Mouse (Mus musculus): ENCODE measurements around the gene Shc2. TPM values are rescaled to one million over a fixed set of nuclear protein-coding genes. Genes with fewer than 3 reads are reported as not detected.

The Shc2 gene
- total and polyA plus RNA-seq, 3 experiments: 1.9 to 2.9 (median 2.1) TPM

GRCm38 (mm10) chr10:79680606-79681495 is 43.1 kb upstream of the Shc2 start:
- intact Hi-C loops (cut with DNase I): loop anchor here (1.0 kb wide), 1 partner anchor 12 kb away; the partner anchor contains the start of gene Tpgs1
- H3K9ac ChIP-seq (ENCODE audit: low read depth, low read length): peak overlapping the region; percentile 37
- TF ChIP-seq EP300 (IDR thresholded peaks at IDR 0.05; ENCODE audit: insufficient read depth, low read depth, low read length) (no peak), CTCF (IDR thresholded peaks at IDR 0.05) (no peak), POLR2A (IDR thresholded peaks at IDR 0.05; ENCODE audit: insufficient read depth, low read depth, low read length) (no peak)

GRCm38 (mm10) chr10:79675346-79676035 is 37.8 kb upstream of the Shc2 start:
- H3K36me3 ChIP-seq (ENCODE audit: control insufficient read depth, insufficient read depth, low read length): no peaks in the 10 kb centered on the region
- H3K9ac ChIP-seq (ENCODE audit: low read depth, low read length): no peak overlapping the region
- intact Hi-C loops (cut with DNase I): no loop called here

More at GRCm38 (mm10) chr10:79680606-79681495, 43.1 kb upstream of the Shc2 start:
- H3K79me2 ChIP-seq (replicated peaks; ENCODE audit: control insufficient read depth, insufficient read depth, low read length): peaks cover 4% of the 10 kb centered on the region; the same call in 1 of the 2 replicates
- peak overlapping the region; percentile 53 for H3K4me3 ChIP-seq
- peak overlapping the region; percentile 87 for H3K27ac ChIP-seq
- peaks cover 18% of the 10 kb centered on the region for H3K4me1 ChIP-seq (ENCODE audit: control insufficient read depth, insufficient read depth, low read length)
- 38% methylated on average over 11 of the region's 11 CpGs for WGBS
- no peak for DNase-seq
- peaks cover 5% of the 10 kb centered on the region; the same call in 1 of the 2 replicates for H3K36me3 ChIP-seq (ENCODE audit: control insufficient read depth, insufficient read depth, low read length)
- H3K27me3 ChIP-seq (ENCODE audit: control insufficient read depth, insufficient read depth, low read length): no peaks in the 10 kb centered on the region

GRCm38 (mm10) chr10:79673054-79673453 is 35.3 kb upstream of the Shc2 start:
- Histone ChIP-seq H3K36me3 (ENCODE audit: control insufficient read depth, insufficient read depth, low read length) (no peaks in the 10 kb centered on the region), H3K9ac (ENCODE audit: low read depth, low read length) (no peak overlapping the region), H3K27ac (no peak overlapping the region), H3K4me1 (ENCODE audit: control insufficient read depth, insufficient read depth, low read length) (peaks cover 5% of the 10 kb centered on the region; the same call in 1 of the 2 replicates), H3K79me2 (replicated peaks; ENCODE audit: control insufficient read depth, insufficient read depth, low read length) (no peaks in the 10 kb centered on the region), H3K4me3 (no peak overlapping the region), H3K27me3 (ENCODE audit: control insufficient read depth, insufficient read depth, low read length) (no peaks in the 10 kb centered on the region)
- TF ChIP-seq POLR2A (IDR thresholded peaks at IDR 0.05; ENCODE audit: insufficient read depth, low read depth, low read length) (no peak), CTCF (IDR thresholded peaks at IDR 0.05) (no peak), EP300 (IDR thresholded peaks at IDR 0.05; ENCODE audit: insufficient read depth, low read depth, low read length) (no peak)
- DNase-seq: no peak
- intact Hi-C loops (cut with DNase I): no loop called here
- WGBS: 89% methylated on average over 3 of the region's 3 CpGs

More at GRCm38 (mm10) chr10:79675346-79676035, 37.8 kb upstream of the Shc2 start:
- no peaks in the 10 kb centered on the region for H3K27me3 ChIP-seq (ENCODE audit: control insufficient read depth, insufficient read depth, low read length)
- no peaks in the 10 kb centered on the region for H3K79me2 ChIP-seq (replicated peaks; ENCODE audit: control insufficient read depth, insufficient read depth, low read length)
- H3K4me3 ChIP-seq: no peak overlapping the region
- DNase-seq: no peak
- H3K4me1 ChIP-seq (ENCODE audit: control insufficient read depth, insufficient read depth, low read length): peaks cover under 1% of the 10 kb centered on the region; the same call in 1 of the 2 replicates
- no peak overlapping the region for H3K27ac ChIP-seq
- WGBS: 66% methylated on average over 44 of the region's 44 CpGs
- no peak for TF ChIP-seq CTCF (IDR thresholded peaks at IDR 0.05)
- no peak for TF ChIP-seq EP300 (IDR thresholded peaks at IDR 0.05; ENCODE audit: insufficient read depth, low read depth, low read length)
- TF ChIP-seq POLR2A (IDR thresholded peaks at IDR 0.05; ENCODE audit: insufficient read depth, low read depth, low read length): no peak

- Histone ChIP-seq H3K4me3 (no peak overlapping the region), H3K36me3 (ENCODE audit: control insufficient read depth, insufficient read depth, low read length) (no peaks in the 10 kb centered on the region), H3K79me2 (replicated peaks; ENCODE audit: control insufficient read depth, insufficient read depth, low read length) (no peaks in the 10 kb centered on the region), H3K27ac (no peak overlapping the region), H3K9ac (ENCODE audit: low read depth, low read length) (no peak overlapping the region), H3K27me3 (ENCODE audit: control insufficient read depth, insufficient read depth, low read length) (no peaks in the 10 kb centered on the region), H3K4me1 (ENCODE audit: control insufficient read depth, insufficient read depth, low read length) (peaks cover 5% of the 10 kb centered on the region; the same call in 1 of the 2 replicates)
- no peak for DNase-seq
- intact Hi-C loops (cut with DNase I): no loop called here
- WGBS: 63% methylated on average over 3 of the region's 3 CpGs
- TF ChIP-seq CTCF (IDR thresholded peaks at IDR 0.05) (no peak), EP300 (IDR thresholded peaks at IDR 0.05; ENCODE audit: insufficient read depth, low read depth, low read length) (no peak), POLR2A (IDR thresholded peaks at IDR 0.05; ENCODE audit: insufficient read depth, low read depth, low read length) (no peak)
These were observed 34.4 kb upstream of the Shc2 start for GRCm38 (mm10) chr10:79672088-79672455.

- no peak overlapping the region for H3K4me3 ChIP-seq
- intact Hi-C loops (cut with DNase I): no loop called here
- no peaks in the 10 kb centered on the region for H3K36me3 ChIP-seq (ENCODE audit: control insufficient read depth, insufficient read depth, low read length)
- no peak for DNase-seq
- TF ChIP-seq EP300 (IDR thresholded peaks at IDR 0.05; ENCODE audit: insufficient read depth, low read depth, low read length): no peak
- no peak for TF ChIP-seq POLR2A (IDR thresholded peaks at IDR 0.05; ENCODE audit: insufficient read depth, low read depth, low read length)
- no peak for TF ChIP-seq CTCF (IDR thresholded peaks at IDR 0.05)
- H3K9ac ChIP-seq (ENCODE audit: low read depth, low read length): no peak overlapping the region
- no peaks in the 10 kb centered on the region for H3K27me3 ChIP-seq (ENCODE audit: control insufficient read depth, insufficient read depth, low read length)
- peaks cover 5% of the 10 kb centered on the region; the same call in 1 of the 2 replicates for H3K4me1 ChIP-seq (ENCODE audit: control insufficient read depth, insufficient read depth, low read length)
- WGBS: 83% methylated on average over 6 of the region's 6 CpGs
- H3K79me2 ChIP-seq (replicated peaks; ENCODE audit: control insufficient read depth, insufficient read depth, low read length): no peaks in the 10 kb centered on the region
- no peak overlapping the region for H3K27ac ChIP-seq
These were observed 33.8 kb upstream of the Shc2 start for GRCm38 (mm10) chr10:79671396-79672087.

Data from heart, adult 2 months (tissue).